Mouse (Mus musculus) hindlimb bud, embryonic 11.5 days (tissue): ENCODE measurements around the gene Gm3238.
"Not testable (repeated sequence)": the region's sequence is repeated elsewhere in the genome, so short reads cannot be mapped to it uniquely, and the experiment has no call there.

ENCODE experiments used
- DNase-seq: peaks from one replicate; pipeline ENCODE4 v3.0.0-alpha.2; 2012; ENCODE audit warnings: low read depth, low spot score; ENCODE audit errors: extremely low spot score

Gm3238 gene

DNA sequence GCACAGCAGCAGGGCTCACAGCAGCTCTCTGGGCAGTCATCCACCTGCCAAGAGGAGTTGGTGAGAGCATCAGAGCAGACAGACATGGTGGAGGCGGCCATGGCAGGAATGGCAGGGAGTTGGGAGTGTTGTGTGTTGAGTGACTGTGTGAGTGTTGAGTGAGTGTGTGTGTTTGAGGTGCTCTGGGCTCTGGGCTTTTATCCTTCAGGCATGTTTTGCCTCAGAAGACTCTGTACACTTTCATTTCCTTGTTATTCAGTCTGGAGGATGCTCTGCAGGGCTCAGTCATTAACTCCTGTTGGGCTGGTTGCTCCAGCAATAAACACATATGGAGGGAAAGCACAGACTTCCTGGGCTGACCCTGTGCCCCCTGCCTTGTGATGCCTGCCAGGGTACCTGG lies at the start of gene Gm3238:
Gene Gm3238 (minus strand): TSS at position 101 of the 400 bp plus-strand sequence.
- not testable (repeated sequence) for DNase-seq

DNA sequence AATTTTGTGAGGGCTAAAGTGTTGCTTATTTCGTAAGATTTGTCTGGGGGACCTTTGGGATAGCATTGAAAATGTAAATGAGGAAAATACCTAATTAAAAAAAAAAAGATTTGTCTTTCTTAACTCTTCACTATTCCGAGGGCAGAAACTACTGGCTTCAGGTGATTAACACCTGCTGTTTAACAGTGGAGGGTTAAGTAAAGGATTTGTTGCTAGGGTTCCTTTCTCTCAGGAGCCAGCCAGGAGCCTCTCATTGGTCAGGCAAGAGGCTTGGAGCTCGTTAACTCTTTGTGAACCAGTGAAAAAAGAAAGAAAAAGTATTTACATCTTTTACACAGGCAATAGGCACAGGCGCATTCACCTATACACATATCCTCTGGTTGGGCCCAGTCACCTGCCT lies 48.1 kb upstream of the Gm3238 start:
- DNase-seq = no peak

DNA sequence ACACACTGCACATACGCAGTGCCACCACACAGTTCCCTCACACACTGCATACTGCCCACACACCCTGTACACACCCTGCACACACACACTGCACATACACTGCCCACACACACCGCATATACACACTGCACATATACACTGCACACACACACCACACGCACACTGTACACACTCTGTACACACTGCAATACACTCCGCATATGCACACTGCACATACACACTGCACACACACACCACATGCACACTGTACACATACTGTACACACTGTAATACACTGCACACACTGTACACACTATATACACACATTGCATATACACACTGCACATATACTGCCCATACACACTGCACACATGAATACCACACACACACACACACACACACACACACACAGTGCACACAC lies 47.4 kb upstream of the Gm3238 start:
- no peak for DNase-seq

DNA sequence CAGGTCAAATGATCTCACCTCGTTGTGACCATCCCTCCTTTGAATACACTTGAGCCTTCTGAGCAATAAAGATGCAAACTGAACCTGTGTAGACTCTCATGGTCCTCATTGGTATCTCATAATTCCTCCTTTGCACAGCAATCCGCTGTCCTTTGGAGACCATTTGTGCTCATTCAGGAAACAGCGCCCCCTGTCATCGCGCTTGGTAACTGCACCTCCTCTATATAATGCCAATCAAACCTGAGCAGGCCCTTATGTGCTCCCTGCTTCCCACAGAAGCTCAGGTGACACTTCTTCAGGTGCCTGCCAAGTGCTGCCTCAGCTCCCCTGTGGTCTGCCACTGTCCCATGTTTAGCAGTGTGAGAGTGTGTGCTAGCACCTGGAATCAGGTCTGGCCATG lies 44.4 kb upstream of the Gm3238 start:
- no peak for DNase-seq

DNA sequence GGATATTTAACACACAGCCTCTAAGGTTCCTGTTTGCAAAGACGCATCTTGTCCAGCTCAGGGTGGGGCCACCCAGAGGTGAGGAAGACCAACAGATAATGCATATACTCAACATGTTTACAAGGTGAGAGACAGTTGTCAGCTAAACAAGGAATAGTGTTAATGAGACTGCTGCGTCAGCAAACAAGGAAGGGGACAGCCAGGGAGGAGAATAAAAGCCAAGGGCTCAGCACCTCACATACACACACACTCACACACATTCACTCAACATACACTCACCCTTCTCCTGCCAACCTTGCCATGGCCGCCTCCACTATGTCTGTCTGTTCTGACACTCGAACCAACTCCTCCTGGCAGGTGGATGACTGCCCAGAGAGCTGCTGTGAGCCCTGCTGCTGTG lies 43.3 kb upstream of the Gm3238 start, which contains the start of gene Gm2696:
Gene Gm2696 (plus strand): TSS at position 301 of the 400 bp plus-strand sequence.
- DNase-seq = no peak

DNA sequence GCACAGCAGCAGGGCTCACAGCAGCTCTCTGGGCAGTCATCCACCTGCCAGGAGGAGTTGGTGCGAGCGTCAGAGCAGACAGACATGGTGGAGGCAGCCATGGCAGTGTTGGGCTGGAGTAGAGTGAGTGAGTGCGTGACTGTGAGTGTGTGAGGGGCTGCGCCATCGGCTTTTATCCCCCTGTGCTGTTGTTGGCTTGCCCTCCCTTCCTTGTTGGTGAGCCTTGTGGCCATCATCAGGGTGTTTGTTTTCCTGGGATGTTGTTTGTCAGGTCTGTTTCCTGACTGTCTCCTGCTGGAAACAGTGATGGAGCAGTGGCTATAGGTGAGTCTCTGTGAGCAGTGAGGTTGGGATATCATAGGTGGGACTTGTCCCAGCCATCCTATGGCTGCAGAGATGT lies 40.6 kb upstream of the Gm3238 start, which contains the start of gene Gm9507:
Gene Gm9507 (minus strand): TSS at position 101 of the 400 bp plus-strand sequence.
- no peak for DNase-seq

DNA sequence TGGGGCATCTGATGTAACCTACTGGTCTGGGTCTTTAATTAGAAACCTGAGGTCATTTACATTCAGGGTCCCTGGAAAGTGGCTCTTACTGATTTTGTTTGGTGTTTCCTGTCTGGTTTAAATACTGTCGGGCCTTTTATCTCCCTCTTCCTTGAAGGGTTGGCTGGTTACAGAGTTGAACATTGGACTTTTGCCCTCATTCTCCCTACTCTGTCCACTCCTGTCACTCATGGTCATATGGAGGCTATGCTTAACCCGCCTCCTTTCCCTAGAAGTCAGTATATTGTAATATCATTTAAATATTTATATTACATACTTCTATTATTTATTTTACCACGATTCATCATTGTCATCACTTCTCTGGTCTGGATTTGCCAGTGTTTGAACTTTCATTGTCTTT lies 33.0 kb upstream of the Gm3238 start:
- DNase-seq = no peak

DNA sequence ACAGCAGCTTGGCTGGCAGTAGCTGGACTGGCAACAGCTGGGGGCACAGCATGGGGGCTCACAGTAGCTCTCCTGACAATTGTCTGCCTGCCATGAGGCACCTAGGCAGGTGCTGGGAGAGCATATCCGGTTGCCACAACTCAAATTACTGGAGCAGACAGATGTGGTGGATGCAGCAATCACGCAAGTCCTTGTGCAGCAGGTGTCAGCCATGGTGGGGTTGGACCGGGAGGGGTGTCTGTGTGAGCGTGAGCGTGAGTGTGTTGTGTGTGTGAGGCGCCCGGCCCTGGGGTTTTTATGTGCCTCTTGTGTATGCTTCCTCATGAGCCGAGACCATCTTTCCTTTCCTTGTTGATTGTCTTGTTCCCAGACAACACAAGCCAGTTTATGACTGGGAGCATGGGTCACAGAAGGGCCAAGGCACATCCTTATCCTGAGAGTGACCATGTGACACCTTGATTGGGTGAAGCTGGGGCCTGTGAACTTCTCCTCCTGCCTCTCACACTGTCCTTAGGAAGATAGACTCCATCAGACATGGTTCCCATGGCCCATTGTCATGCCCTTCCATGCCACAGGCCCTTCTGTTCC lies 27.9 kb upstream of the Gm3238 start, which contains the start of gene Gm19668:
Gene Gm19668 (minus strand): TSS at position 213 of the 588 bp plus-strand sequence.
- DNase-seq = no peak

DNA sequence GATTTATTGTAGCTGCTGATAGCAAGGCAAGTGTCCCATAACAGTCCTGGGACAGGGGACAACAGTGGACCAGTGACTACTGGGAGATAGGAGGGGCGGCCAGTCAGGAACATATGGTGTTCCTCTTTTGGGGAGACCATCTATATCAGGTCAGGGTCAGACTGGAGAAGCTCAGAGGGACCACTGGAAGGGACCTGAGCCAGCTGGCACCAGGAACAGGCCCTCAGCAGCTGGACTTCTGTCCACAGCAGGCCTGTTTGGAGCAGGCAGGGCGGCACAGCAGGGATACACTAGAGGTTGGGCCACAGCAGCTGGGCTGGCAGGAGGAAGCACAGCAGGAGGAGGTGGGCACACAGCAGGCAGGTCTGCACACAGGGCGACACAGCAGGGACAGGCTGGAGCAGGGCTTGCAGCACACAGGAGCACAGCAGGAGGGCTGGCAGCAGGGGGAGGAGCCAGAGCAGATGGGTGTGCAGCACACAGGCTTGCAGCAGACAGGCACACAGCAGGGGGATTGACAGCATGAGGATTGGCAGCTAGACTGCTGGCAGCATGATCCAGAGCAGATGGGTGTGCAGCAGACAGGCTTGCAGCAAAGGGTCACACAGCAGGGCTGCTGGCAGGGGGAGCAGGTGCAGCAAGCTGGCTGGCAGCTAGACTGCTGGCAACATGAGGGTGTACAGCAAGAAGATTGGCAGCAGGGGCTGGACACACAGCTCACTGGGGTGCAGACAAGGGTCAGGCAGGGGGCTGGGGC lies 27.2 kb upstream of the Gm3238 start:
- DNase-seq = not testable (repeated sequence)

DNA sequence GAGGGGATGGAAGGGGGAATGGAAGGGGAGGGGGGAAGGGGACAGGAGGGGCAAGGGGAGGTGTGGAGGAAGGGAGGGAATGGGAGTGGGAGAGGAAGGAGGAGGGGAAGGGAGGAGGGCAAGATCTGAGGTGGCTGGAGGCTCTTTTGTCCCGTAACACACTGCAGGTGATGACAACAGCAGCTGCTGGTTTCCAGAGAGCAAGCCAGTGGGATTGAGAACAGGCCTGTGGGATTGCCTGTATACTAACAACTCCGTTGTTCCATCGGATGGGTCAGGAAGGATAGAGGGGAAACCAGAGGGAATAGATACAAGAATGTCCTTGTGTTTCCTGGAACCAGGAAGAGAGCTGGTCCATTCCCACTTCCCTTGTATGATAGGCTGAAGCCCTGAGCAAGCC lies 26.6 kb upstream of the Gm3238 start:
- no peak for DNase-seq

DNA sequence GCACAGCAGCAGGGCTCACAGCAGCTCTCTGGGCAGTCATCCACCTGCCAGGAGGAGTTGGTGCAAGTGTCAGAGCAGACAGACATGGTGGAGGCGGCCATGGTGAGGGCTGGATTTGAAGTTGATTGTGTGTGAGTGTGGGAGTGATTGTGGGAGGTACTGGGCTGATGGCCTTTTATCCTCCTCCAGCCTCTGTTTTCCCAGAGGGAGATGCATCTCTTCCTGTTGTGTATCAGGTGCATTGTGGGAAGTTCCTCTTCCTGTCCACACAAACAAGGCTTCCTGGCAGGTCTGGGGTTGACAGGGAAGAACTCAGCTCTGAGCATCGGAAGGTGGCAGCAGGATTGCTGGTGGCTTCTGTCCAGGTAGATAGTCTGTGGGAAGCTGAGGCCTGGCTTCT lies 23.9 kb upstream of the Gm3238 start, which contains the start of gene Gm9639:
Gene Gm9639 (minus strand): TSS at position 101 of the 400 bp plus-strand sequence.
- no peak for DNase-seq

DNA sequence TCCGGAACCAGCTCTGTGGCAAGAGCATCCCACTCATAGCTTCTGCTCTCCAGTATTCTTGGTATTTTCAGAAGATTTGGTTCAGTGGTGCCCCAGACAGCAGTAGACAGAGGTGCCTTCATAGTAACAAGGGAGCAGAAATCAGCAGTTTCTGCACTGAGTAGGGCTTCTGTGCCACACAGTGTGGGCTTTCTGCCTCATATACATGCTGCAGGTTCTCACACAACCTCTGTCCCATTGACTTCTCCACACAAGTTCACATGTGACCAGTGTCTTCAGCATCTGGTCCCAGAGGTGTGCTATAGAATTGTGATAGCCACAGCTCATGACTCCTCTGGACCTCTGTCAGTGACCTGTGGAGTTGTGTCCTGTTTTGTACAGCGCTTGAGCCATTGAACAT lies 17.5 kb upstream of the Gm3238 start:
- DNase-seq = no peak

DNA sequence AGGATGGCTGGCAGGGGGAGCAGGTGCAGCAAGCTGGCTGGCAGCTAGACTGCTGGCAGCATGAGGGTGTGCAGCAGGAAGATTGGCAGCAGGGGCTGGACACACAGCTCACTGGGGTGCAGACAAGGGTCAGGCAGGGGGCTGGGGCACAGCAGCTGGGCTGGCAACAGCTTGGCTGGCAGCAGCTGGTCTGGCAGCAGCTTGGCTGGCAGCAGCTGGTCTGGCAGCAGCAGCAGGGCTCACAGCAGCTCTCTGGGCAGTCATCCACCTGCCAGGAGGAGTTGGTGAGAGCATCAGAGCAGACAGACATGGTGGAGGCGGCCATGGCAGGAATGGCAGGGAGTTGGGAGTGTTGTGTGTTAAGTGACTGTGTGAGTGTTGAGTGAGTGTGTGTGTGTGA lies 16.8 kb upstream of the Gm3238 start, which contains the start of gene Gm7137:
Gene Gm7137 (minus strand): TSS at position 325 of the 400 bp plus-strand sequence.
- not testable (repeated sequence) for DNase-seq

DNA sequence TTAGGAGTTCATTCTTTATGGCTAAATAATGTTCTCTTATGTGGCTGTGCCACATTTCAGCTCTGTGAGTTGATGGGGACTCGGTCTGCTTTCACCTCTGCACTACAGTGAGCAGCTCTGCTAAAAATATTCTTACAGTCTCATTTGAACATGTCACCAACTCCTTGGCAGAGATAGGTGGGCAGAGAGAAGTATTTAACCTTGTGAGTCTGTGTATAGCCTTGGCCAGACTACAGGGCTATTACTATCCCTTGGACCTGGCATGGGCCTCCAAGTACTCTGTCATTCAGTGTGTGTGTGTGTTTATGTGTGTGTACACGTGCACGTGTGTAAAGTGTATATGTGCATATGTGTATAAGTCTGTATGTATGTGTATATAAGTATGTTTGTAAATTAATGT lies 12.3 kb upstream of the Gm3238 start:
- DNase-seq = not testable (repeated sequence)

DNA sequence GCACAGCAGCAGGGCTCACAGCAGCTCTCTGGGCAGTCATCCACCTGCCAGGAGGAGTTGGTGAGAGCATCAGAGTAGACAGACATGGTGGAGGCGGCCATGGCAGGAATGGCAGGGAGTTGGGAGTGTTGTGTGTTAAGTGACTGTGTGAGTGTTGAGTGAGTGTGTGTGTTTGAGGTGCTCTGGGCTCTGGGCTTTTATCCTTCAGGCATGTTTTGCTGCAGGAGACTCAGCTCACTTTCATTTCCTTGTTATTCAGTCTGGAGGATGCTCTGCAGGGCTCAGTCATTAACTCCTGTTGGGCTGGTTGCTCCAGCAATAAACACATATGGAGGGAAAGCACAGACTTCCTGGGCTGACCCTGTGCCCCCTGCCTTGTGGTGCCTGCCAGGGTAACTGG lies 11.3 kb upstream of the Gm3238 start, which contains the start of gene Gm3250:
Gene Gm3250 (minus strand): TSS at position 101 of the 400 bp plus-strand sequence.
- DNase-seq = not testable (repeated sequence)

DNA sequence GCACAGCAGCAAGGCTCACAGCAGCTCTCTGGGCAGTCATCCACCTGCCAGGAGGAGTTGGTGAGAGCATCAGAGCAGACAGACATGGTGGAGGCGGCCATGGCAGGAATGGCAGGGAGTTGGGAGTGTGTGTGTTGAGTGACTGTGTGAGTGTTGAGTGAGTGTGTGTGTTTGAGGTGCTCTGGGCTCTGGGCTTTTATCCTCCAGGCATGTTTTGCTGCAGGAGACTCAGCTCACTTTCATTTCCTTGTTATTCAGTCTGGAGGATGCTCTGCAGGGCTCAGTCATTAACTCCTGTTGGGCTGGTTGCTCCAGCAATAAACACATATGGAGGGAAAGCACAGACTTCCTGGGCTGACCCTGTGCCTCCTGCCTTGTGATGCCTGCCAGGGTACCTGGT lies 5.7 kb upstream of the Gm3238 start, which contains the start of gene Gm7138:
Gene Gm7138 (minus strand): TSS at position 101 of the 400 bp plus-strand sequence.
- not testable (repeated sequence) for DNase-seq

DNA sequence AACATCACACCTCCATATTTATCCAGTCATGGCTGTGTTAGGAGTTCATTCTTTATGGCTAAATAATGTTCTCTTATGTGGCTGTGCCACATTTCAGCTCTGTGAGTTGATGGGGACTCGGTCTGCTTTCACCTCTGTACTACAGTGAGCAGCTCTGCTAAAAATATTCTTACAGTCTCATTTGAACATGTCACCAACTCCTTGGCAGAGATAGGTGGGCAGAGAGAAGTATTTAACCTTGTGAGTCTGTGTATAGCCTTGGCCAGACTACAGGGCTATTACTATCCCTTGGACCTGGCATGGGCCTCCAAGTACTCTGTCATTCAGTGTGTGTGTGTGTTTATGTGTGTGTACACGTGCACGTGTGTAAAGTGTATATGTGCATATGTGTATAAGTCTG lies 1.0 kb upstream of the Gm3238 start:
- DNase-seq = not testable (repeated sequence)

DNA sequence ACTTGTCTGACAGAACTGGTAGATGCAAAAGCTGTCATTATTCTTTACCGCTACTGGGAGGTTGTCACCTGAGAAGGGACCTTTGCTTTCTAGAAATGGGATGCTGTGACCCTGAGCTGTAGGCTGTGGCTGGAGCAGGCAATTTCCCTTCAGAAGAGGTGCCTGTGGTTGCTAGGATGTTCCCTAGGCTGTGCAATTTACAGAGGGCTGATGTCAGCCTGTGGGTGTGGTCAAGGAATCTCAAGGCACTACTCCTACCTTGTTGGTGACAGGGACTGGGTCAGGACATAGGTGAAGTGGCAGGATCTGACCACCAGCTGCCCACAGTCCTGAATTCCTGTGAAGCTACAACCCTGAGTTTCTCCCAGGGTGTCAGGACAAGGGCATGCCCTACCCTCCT lies 1.4 kb downstream of the Gm3238 start:
- DNase-seq = no peak

DNA sequence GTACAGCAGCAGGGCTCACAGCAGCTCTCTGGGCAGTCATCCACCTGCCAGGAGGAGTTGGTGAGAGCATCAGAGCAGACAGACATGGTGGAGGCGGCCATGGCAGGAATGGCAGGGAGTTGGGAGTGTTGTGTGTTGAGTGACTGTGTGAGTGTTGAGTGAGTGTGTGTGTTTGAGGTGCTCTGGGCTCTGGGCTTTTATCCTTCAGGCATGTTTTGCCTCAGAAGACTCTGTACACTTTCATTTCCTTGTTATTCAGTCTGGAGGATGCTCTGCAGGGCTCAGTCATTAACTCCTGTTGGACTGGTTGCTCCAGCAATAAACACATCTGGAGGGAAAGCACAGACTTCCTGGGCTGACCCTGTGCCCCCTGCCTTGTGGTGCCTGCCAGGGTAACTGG lies 11.5 kb downstream of the Gm3238 start, which contains the start of gene Gm3233:
Gene Gm3233 (minus strand): TSS at position 101 of the 400 bp plus-strand sequence.
- not testable (repeated sequence) for DNase-seq

DNA sequence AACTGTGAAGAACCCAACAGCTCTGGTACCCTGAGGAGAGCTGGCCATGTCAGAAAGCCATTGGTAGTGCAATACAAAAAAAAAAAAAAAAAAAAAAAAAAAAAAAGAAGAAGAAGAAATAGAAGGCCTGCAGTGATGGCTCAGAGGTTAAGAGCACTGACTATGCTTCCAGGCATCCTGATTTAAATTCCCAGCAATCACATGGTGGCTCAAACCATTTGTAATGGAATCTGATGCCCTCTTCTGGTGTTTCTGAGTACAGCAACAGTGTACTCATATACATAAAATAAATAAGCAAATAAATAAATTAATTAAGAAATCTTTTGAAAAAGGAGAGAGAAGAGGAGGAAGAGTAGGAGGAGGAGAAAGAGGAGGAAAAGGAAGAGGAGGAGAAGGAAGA lies 17.7 kb downstream of the Gm3238 start:
- no peak for DNase-seq

DNA sequence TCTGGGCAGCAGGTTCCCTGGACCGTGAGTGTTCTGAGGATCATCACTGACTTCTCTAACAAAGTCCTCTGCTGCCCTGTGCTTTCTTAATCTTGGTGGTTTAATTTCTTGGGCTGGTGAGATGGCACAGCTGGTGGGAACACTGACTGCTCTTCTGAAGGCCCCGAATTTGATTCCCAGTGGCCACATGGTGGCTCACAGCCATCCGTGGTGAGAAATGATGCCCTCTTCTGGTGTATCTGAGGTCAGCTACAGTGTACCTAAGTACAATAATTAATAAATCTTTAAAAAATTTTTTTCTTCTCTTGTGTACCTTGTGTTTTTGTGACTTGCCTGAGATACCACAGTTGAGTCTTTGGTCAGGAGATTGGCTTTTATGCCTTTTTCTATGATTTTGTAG lies 18.8 kb downstream of the Gm3238 start:
- not testable (repeated sequence) for DNase-seq

DNA sequence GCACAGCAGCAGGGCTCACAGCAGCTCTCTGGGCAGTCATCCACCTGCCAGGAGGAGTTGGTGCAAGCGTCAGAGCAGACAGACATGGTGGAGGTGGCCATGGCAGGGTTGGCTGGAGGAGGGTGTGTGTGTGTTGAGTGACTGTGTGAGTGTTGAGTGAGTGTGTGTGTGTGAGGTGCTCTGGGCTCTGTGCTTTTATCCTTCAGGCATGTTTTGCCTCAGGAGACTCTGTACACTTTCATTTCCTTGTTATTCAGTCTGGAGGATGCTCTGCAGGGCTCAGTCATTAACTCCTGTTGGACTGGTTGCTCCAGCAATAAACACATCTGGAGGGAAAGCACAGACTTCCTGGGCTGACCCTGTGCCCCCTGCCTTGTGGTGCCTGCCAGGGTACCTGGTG lies 19.9 kb downstream of the Gm3238 start, which contains the start of gene Gm9736:
Gene Gm9736 (minus strand): TSS at position 101 of the 400 bp plus-strand sequence.
- DNase-seq = not testable (repeated sequence)
